Mouse (Mus musculus) layer of hippocampus, adult 11-12 months (tissue): ENCODE data around the gene Ubtf.

Experiments
- DNase-seq: peaks from one replicate; pipeline ENCODE4 v3.0.0; 2022; ENCODE audit warnings: low spot score

Gene Ubtf

DNA sequence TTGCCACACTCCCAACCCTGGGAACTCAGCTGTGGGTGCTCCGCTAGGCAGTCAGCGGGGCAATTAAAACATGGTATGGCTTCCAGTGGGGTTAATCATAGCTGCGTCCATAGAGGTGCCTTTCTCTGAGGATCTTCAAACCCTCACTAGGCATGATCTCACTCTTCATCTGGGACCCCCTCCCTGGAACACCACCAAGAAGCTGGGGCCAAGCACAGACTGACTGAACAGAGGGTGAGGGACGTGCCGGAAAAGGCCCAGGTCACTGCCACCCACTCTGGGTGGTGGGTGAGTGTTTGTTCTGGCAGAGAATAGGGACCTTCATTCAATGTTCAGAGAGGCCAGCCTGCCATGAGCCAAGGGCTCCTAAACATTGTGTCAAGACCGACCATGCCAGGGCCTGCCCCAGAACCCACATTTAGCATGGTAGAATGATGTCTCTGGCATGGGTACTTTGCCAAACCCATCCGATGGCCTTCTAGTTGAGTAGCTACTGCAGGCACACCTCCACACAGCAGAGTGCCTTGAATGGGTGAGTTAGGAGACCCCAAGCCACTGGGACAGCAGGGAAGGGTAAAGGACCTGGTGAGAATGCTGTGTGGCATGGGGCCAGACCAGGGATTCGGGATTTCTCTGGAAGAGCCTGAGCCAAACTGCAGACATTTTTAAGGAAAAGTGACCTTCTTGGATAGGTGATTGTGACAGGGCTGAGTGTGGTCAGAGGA lies 52.7 kb downstream of the Ubtf start:
- no peak for DNase-seq

DNA sequence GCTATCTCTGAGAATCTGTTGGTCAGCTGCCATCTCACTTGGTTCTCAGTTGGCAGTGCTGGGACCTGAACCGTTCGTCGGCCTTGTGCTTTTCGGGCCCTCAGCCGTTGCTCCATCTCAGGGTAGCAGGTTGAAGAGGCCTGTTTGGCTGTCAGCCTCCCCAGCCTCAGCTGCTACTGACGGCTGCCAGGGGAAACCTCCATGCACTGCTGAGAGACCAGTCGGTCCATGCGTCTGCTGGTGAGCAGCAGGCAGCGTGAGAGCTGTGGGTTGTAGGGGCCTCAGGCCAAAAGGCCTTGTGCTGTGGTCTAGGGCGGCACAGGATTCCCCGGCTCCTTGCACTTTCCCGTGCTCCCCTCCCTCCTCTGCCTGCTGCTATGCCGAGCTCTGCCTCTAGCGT lies 53.7 kb downstream of the Ubtf start:
- DNase-seq: no peak

DNA sequence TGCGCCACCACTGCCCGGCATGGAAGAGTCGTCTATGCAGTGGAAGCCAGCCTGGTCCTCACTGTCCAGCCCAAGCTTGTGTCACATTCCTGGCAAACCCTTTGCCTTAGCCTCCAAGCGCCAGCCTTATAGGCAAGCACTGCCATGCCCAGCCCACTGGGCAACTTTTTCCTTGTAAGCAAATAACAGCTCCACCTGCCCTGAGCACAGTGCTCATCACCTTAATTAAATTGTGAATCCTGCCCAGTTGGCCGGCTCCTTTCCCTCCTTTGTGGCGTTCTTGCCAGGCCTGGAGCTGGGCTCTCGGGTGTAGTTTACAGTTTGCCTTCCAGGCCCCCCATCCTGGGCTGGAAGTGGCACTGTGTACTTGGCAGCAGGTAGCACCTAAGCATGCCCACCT lies 56.3 kb downstream of the Ubtf start:
- no peak for DNase-seq

DNA sequence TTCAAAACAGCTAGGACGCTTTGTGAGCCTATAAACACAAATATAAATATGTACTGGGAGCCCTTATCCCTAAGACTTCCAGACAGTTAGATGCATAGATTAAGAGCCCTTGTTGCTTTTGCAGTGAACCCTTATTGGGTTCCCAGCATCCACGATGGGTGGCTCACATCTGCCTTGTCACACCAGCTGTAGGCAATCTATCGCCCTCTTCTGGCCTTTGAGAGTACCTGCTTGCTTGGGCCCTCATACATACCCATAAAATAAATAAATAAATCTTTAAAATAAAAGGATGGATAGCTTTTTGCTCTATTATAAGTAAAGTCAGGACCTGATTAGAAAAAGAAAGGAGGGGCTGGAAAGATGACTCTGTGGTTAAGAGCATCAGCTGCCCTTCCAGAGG lies 61.0 kb downstream of the Ubtf start:
- DNase-seq: no peak

DNA sequence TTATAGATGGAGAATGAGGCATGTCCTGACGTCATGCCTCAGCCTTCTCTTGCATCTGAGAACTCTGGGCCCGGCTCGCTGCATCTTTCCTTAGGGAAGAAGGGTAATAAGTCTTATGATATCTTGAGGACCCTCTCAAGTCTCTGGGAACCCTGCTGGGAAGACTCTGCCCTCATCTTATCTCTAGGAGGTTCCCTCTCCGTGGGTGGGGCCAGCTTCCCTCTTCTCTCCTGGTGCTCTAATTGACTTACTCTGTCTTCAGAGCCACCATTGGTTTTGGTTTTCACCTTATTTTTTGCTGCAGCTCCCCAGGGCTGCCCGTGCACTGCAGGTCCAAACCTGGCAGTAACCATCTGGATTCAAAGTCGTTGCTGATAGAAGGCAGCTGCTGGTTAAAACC lies 61.4 kb downstream of the Ubtf start:
- no peak for DNase-seq

DNA sequence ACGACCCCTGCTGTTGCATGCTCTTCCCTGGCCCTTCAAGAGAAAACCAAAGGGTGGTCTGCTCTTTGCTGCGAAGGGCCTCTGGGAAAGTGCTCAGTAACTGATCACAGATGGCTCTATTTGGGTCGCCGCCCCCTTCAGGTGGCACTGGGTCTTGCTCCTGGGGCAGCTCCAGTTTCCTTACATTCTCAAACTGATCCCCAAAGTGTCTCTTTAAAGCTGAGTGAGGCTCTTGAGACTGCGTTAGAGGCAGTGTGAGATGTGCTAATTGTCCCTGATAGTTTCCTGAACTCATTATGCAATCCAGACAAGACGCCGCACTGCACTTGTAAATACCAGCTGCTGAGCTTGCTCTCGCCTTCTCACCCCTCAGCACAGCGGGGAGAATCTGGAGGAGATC lies 62.0 kb downstream of the Ubtf start:
- no peak for DNase-seq
